Mouse (Mus musculus) stomach, embryonic 15.5 days (tissue): ENCODE results near the gene Spin1. TPM values are rescaled to one million over a fixed set of nuclear protein-coding genes. Genes with fewer than 3 reads are reported as not detected.
A peak's percentile ranks its signal among the peaks of the same experiment; 100 is the strongest.
"Not testable (repeated sequence)": the region's sequence is repeated elsewhere in the genome, so short reads cannot be mapped to it uniquely, and the experiment has no call there.

Experiments used
- ATAC-seq: fragments of 200-750 bp; cut with Nextera tagmentation; 2 replicates; pipeline ENCODE4 v1.8.0; 2017; ENCODE audit warnings: low read depth, moderate number of reproducible peaks, moderate TSS enrichment; ENCODE audit not compliant: insufficient read depth, low FRiP score
- H3K27ac ChIP-seq: fragments of 300-500 bp; sonication (generic); 2 replicates; pipeline ENCODE4 v1.5.1; 2015; ENCODE audit warnings: mild to moderate bottlenecking, inconsistent platforms
- H3K27me3 ChIP-seq: fragments of 300-500 bp; sonication (generic); replicated peaks from 2 replicates; pipeline ENCODE4 v1.6.1; 2015; ENCODE audit warnings: inconsistent platforms
- H3K36me3 ChIP-seq: fragments of 300-500 bp; sonication (generic); 2 replicates; pipeline ENCODE4 v1.6.1; 2015; ENCODE audit warnings: inconsistent platforms
- H3K4me1 ChIP-seq: fragments of 300-500 bp; sonication (generic); 2 replicates; pipeline ENCODE4 v1.6.1; 2015; ENCODE audit warnings: inconsistent platforms
- H3K4me2 ChIP-seq: fragments of 300-500 bp; sonication (generic); 2 replicates; pipeline ENCODE4 v1.6.1; 2015; ENCODE audit warnings: mild to moderate bottlenecking, inconsistent platforms
- H3K4me3 ChIP-seq: fragments of 300-500 bp; sonication (generic); replicated peaks from 2 replicates; pipeline ENCODE4 v1.5.1; 2015; ENCODE audit warnings: inconsistent platforms
- H3K9ac ChIP-seq: fragments of 300-500 bp; sonication (generic); 2 replicates; pipeline ENCODE4 v1.6.1; 2015; ENCODE audit warnings: inconsistent platforms
- H3K9me3 ChIP-seq: fragments of 300-500 bp; sonication (generic); 2 replicates; pipeline ENCODE4 v1.6.1; 2016; ENCODE audit warnings: inconsistent platforms
- WGBS: fragments of 180-500 bp; shearing (Covaris S2); methylation state at CpG from one replicate; pipeline ENCODE4 v1.1.7; 2015; 5-methylcytosine and 5-hydroxymethylcytosine counted together
- polyA plus RNA-seq: library from polyadenylated mRNA; unstranded; fragments of >200 nt; fragmentation: Nextera tagmentation; extraction: Ambion mirVana; gene quantifications from 2 replicates; pipeline ENCODE4 v1.2.1, GENCODE M21; 2015

Spin1 gene
- polyA plus RNA-seq, 1 experiment from 2014 or later, result 67.9 TPM

GRCm38 (mm10) chr13:51078586-51078985 lies 22.1 kb upstream of the Spin1 start:
- ATAC-seq, H3K36me3 ChIP-seq, H3K9ac ChIP-seq, H3K4me1 ChIP-seq, H3K27ac ChIP-seq, H3K4me3 ChIP-seq, H3K4me2 ChIP-seq, H3K9me3 ChIP-seq, H3K27me3 ChIP-seq: not testable (repeated sequence)
- WGBS, result 89% methylated on average over 1 of the region's 1 CpGs

- Histone ChIP-seq H3K36me3 (no peaks in the 10 kb centered on the region), H3K4me3 (no peak overlapping the region), H3K4me2 (no peak overlapping the region), H3K27ac (no peak overlapping the region), H3K4me1 (no peaks in the 10 kb centered on the region), H3K27me3 (no peaks in the 10 kb centered on the region), H3K9me3 (no peaks in the 10 kb centered on the region), H3K9ac (no peak overlapping the region)
- 87% methylated on average over 2 of the region's 2 CpGs for WGBS
- ATAC-seq, result no peak
Observed at GRCm38 (mm10) chr13:51080801-51081200, 19.9 kb upstream of the Spin1 start.

GRCm38 (mm10) chr13:51084241-51084640 lies 16.4 kb upstream of the Spin1 start:
- H3K4me1 ChIP-seq, result no peaks in the 10 kb centered on the region
- no peak for ATAC-seq
- H3K4me2 ChIP-seq, result no peak overlapping the region

GRCm38 (mm10) chr13:51085941-51086340 lies 14.7 kb upstream of the Spin1 start:
- no peak for ATAC-seq
- Histone ChIP-seq H3K9me3 (no peaks in the 10 kb centered on the region), H3K9ac (no peak overlapping the region), H3K4me2 (no peak overlapping the region), H3K4me3 (no peak overlapping the region), H3K27me3 (no peaks in the 10 kb centered on the region), H3K36me3 (no peaks in the 10 kb centered on the region), H3K4me1 (no peaks in the 10 kb centered on the region), H3K27ac (no peak overlapping the region)
- 91% methylated on average over 11 of the region's 11 CpGs for WGBS

More at GRCm38 (mm10) chr13:51084241-51084640, 16.4 kb upstream of the Spin1 start:
- Histone ChIP-seq H3K36me3 (no peaks in the 10 kb centered on the region), H3K4me3 (no peak overlapping the region), H3K9me3 (no peaks in the 10 kb centered on the region), H3K27me3 (no peaks in the 10 kb centered on the region), H3K27ac (no peak overlapping the region), H3K9ac (no peak overlapping the region)

GRCm38 (mm10) chr13:51087253-51087652 lies 13.4 kb upstream of the Spin1 start:
- Histone ChIP-seq H3K4me3 (no peak overlapping the region), H3K27me3 (no peaks in the 10 kb centered on the region), H3K36me3 (no peaks in the 10 kb centered on the region), H3K4me2 (no peak overlapping the region), H3K9ac (no peak overlapping the region), H3K9me3 (no peaks in the 10 kb centered on the region), H3K27ac (no peak overlapping the region), H3K4me1 (no peaks in the 10 kb centered on the region)
- ATAC-seq, result no peak
- WGBS, result 89% methylated on average over 4 of the region's 4 CpGs

GRCm38 (mm10) chr13:51088207-51088606 lies 12.5 kb upstream of the Spin1 start:
- ATAC-seq, result no peak
- H3K27ac ChIP-seq, result no peak overlapping the region
- no peak overlapping the region for H3K4me2 ChIP-seq
- WGBS, result 66% methylated on average over 4 of the region's 4 CpGs
- no peak overlapping the region for H3K4me3 ChIP-seq
- no peak overlapping the region for H3K9ac ChIP-seq
- no peaks in the 10 kb centered on the region for H3K9me3 ChIP-seq
- no peaks in the 10 kb centered on the region for H3K27me3 ChIP-seq
- H3K4me1 ChIP-seq, result no peaks in the 10 kb centered on the region
- H3K36me3 ChIP-seq, result no peaks in the 10 kb centered on the region

GRCm38 (mm10) chr13:51089058-51089457 lies 11.6 kb upstream of the Spin1 start:
- H3K36me3 ChIP-seq, result no peaks in the 10 kb centered on the region
- H3K27me3 ChIP-seq, result no peaks in the 10 kb centered on the region
- no peak overlapping the region for H3K4me2 ChIP-seq
- H3K9me3 ChIP-seq, result no peaks in the 10 kb centered on the region
- no peaks in the 10 kb centered on the region for H3K4me1 ChIP-seq
- H3K9ac ChIP-seq, result no peak overlapping the region
- WGBS, result 78% methylated on average over 4 of the region's 4 CpGs
- no peak overlapping the region for H3K27ac ChIP-seq
- no peak overlapping the region for H3K4me3 ChIP-seq
- no peak for ATAC-seq

GRCm38 (mm10) chr13:51090105-51090661 lies 10.5 kb upstream of the Spin1 start:
- 39% methylated on average over 5 of the region's 5 CpGs for WGBS
- H3K4me2 ChIP-seq, result no peak overlapping the region
- H3K9ac ChIP-seq, result no peak overlapping the region
- no peaks in the 10 kb centered on the region for H3K4me1 ChIP-seq
- no peak overlapping the region for H3K27ac ChIP-seq
- H3K27me3 ChIP-seq, result no peaks in the 10 kb centered on the region
- 0 out of 2 replicates have a peak, but pooled peaks have one; percentile 50 for ATAC-seq
- H3K36me3 ChIP-seq, result no peaks in the 10 kb centered on the region
- H3K9me3 ChIP-seq, result no peaks in the 10 kb centered on the region
- no peak overlapping the region for H3K4me3 ChIP-seq

GRCm38 (mm10) chr13:51093430-51093829 lies 7.2 kb upstream of the Spin1 start:
- whole genome bisulfite sequencing, result 81% methylated on average over 5 of the region's 5 CpGs
- no peaks in the 10 kb centered on the region for H3K27me3 ChIP-seq
- H3K27ac ChIP-seq, result no peak overlapping the region
- no peaks in the 10 kb centered on the region for H3K36me3 ChIP-seq
- H3K4me2 ChIP-seq, result no peak overlapping the region
- H3K4me1 ChIP-seq, result peaks cover under 1% of the 10 kb centered on the region; the same call in 1 of the 2 replicates
- no peak for ATAC-seq
- H3K4me3 ChIP-seq, result no peak overlapping the region
- H3K9me3 ChIP-seq, result no peaks in the 10 kb centered on the region
- no peak overlapping the region for H3K9ac ChIP-seq

- no peaks in the 10 kb centered on the region for H3K36me3 ChIP-seq
- H3K9me3 ChIP-seq, result no peaks in the 10 kb centered on the region
- peaks cover 4% of the 10 kb centered on the region; the same call in 1 of the 2 replicates for H3K4me1 ChIP-seq
- no peak overlapping the region for H3K4me3 ChIP-seq
- no peak overlapping the region for H3K4me2 ChIP-seq
- 73% methylated on average over 16 of the region's 16 CpGs for WGBS
- no peak overlapping the region for H3K9ac ChIP-seq
- peak; percentile 14; the same call in 1 of the 2 replicates for ATAC-seq
- H3K27me3 ChIP-seq, result no peaks in the 10 kb centered on the region
- no peak overlapping the region for H3K27ac ChIP-seq
Observed at GRCm38 (mm10) chr13:51094323-51095195, 6.1 kb upstream of the Spin1 start.

- 70% methylated on average over 7 of the region's 7 CpGs for WGBS
- H3K36me3 ChIP-seq, result no peaks in the 10 kb centered on the region
- no peaks in the 10 kb centered on the region for H3K9me3 ChIP-seq
- no peak overlapping the region for H3K4me3 ChIP-seq
- H3K4me1 ChIP-seq, result peaks cover 10% of the 10 kb centered on the region; the same call in 1 of the 2 replicates
- no peaks in the 10 kb centered on the region for H3K27me3 ChIP-seq
- ATAC-seq, result no peak
- H3K4me2 ChIP-seq, result no peak overlapping the region
- H3K9ac ChIP-seq, result no peak overlapping the region
- H3K27ac ChIP-seq, result no peak overlapping the region
Observed at GRCm38 (mm10) chr13:51095196-51095715, 5.4 kb upstream of the Spin1 start.

GRCm38 (mm10) chr13:51096644-51097043 lies 4.0 kb upstream of the Spin1 start:
- Histone ChIP-seq H3K4me2 (no peak overlapping the region), H3K9ac (no peak overlapping the region), H3K27me3 (no peaks in the 10 kb centered on the region), H3K36me3 (no peaks in the 10 kb centered on the region), H3K27ac (no peak overlapping the region), H3K4me1 (peaks cover 10% of the 10 kb centered on the region; the same call in 1 of the 2 replicates), H3K4me3 (no peak overlapping the region), H3K9me3 (no peaks in the 10 kb centered on the region)
- 86% methylated on average over 6 of the region's 6 CpGs for WGBS
- no peak for ATAC-seq
